Mouse (Mus musculus): ENCODE measurements around the gene Ramp3. TPM values are rescaled to one million over a fixed set of nuclear protein-coding genes. Genes with fewer than 3 reads are reported as not detected.
A peak's percentile ranks its signal among the peaks of the same experiment; 100 is the strongest.

The Ramp3 gene
- polyA plus RNA-seq (2015; fragmentation: Nextera tagmentation; extraction: Ambion mirVana): 22.1 and 24.6 TPM in 2 replicates

DNA sequence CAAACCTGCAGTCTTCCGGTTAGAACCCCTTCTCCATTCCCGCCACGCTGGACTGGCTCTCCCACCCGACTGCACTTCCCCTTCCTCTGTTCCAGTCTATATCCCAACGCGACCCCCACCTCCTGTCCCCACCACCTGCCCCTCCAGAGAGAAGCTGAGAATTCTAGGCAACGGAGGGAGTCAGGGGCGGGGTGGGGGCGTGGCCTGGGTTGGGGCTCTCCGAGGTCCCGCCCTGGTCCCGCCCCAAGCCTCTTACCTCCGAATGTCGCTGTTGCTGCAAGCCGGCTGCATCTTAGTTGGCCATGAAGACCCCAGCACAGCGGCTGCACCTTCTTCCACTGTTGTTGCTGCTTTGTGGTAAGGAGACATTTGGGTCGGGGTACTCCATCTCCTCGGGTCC, at the start of gene Ramp3:
Gene Ramp3 (plus strand): TSS at position 251 of the 400 bp plus-strand sequence.
- WGBS: under 1% methylated on average over 18 of the region's 18 CpGs
- peak within 1 kb of the TSS; percentile 45 for H3K4me3 ChIP-seq

DNA sequence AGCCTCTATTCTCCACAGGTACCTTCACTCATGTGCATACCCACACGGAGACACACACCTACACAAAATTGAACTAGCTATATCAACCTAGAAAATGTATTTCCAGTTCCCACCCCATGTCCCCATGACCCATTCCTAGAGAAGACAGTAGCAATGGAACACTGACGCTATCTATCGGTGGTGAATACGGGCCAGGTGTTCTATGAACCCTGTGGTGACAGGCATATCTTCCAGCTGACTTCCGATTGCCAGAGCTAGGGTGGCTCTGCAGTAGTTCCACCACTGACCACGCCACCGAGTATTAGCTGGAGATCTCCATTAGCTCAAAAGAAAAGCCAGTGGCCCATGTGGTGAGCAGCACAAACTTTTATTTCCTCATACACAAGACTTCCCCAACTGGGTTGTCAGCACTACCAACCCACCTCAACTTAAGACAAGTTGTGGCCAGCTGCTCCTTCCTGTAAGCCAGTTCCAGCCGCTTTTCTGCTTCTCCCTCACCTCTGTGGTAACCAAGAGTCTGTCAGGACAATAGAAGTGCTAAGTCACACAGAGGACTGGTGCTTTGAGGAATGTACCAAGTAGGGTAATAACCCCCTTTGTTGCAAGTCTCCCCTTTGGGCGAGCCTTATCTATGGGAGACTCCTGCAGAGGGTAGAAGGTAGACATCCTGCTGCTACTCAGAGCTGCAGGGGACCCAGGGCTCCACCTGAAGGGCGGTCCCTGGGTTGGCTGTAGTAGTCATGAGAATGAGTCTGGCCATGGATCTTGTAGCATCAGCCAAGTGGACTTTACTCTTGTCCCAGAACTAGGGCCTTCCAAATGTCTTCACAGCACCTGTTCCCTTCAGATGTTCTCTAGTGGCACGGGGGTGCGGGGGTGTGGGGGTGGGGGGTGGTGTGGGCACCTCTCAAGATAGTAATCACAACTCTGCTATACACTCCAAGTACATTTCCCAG, 42.8 kb upstream of the Ramp3 start:
- Histone ChIP-seq H3K9me3 (no peaks in the 10 kb centered on the region), H3K27ac (no peak overlapping the region), H3K36me3 (peaks cover 92% of the 10 kb centered on the region), H3K9ac (no peak overlapping the region), H3K4me1 (replicated peaks) (no peaks in the 10 kb centered on the region), H3K27me3 (no peaks in the 10 kb centered on the region), H3K4me3 (no peak overlapping the region), H3K4me2 (no peak overlapping the region)
- 92% methylated on average over 12 of the region's 12 CpGs for WGBS
- no peak for ATAC-seq (ENCODE audit: low FRiP score)

More for the DNA sequence above, at the start of gene Ramp3:
- Histone ChIP-seq H3K27ac (no peak within 1 kb of the TSS), H3K27me3 (peaks cover 18% of the 10 kb centered on the region), H3K9me3 (no peaks in the 10 kb centered on the region), H3K36me3 (no peaks in the 10 kb centered on the region), H3K9ac (peak within 1 kb of the TSS; percentile 71), H3K4me2 (peak within 1 kb of the TSS; percentile 77), H3K4me1 (replicated peaks) (peaks cover 31% of the 10 kb centered on the region)
- ATAC-seq (ENCODE audit: low FRiP score): peak; percentile 61

DNA sequence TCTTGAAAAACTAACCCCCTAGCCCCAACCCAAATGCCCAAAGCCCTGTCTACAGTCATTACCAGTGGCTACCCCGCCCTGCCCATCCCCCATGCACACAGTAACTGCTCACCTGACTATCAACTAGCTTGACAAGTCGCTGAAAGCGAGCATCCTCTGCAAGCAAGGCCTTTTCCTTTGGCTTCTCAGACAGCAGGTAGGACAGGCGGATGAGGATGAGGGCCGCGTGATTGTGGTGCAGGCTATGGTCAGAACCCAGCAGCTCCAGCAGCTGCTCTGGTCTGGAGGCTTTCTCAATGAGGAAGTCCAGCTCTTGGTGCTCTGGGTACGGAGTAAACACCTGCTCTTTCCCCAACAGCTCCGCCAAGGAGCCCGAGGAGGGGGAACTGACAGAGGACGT, 34.6 kb upstream of the Ramp3 start:
- Histone ChIP-seq H3K9ac (no peak overlapping the region), H3K27me3 (no peaks in the 10 kb centered on the region), H3K4me1 (replicated peaks) (peaks cover 33% of the 10 kb centered on the region), H3K4me2 (no peak overlapping the region), H3K9me3 (no peaks in the 10 kb centered on the region), H3K36me3 (peaks cover 54% of the 10 kb centered on the region), H3K4me3 (peak overlapping the region; percentile 8; the same call in 1 of the 2 replicates), H3K27ac (no peak overlapping the region)
- no peak for ATAC-seq (ENCODE audit: low FRiP score)
- WGBS: 92% methylated on average over 10 of the region's 10 CpGs

GRCm38 (mm10) chr11:6624619-6625382, 33.5 kb upstream of the Ramp3 start:
- Histone ChIP-seq H3K9me3 (no peaks in the 10 kb centered on the region), H3K4me2 (peak overlapping the region; percentile 60), H3K9ac (peak overlapping the region; percentile 84), H3K36me3 (peaks cover 43% of the 10 kb centered on the region), H3K4me3 (peak overlapping the region; percentile 71), H3K27ac (no peak overlapping the region), H3K27me3 (no peaks in the 10 kb centered on the region), H3K4me1 (replicated peaks) (peaks cover 33% of the 10 kb centered on the region)
- WGBS: 74% methylated on average over 14 of the region's 14 CpGs
- no peak for ATAC-seq (ENCODE audit: low FRiP score)

DNA sequence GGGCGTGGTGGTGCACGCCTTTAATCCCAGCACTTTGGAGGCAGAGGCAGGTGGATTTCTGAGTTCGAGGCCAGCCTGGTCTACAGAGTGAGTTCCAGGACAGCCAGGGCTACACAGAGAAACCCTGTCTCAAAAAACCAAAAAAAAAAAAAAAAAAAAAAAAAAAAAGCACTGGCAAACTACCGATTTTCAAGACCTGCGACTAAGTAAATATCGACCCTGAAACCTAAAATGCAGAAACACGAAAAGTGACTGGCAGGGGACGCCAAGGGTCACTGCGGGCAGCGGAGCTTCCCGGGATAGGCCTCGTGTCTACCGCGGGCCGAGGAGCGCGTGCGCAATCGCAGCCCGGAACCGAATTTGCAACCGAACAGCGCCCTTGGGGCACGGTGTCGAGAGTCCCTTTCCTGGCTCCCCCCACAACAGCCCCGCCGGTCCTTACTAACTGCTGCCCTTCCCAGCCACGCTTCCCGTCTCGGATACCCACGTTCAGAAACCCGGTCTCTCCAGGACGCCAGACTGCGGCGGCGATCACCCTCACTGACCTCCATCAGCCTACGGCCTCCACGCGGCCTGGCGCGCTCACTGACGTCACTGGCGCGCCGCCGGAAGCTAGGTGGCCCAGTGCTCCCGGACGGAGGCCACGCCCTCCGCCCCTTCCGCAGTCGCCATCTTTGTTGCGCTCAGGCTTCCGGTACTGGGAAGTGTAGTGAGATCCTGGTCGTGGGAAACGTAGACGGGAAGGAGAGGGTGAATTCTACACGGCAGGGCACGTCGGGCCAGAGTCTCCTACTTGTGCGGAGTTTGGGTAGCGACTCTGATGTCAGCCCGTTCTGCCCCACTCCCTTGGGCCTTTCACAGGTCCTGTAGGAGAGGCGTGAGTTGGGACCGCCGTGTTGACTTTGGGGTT, 32.6 kb upstream of the Ramp3 start, which contains the start of gene Tbrg4:
Gene Tbrg4 (minus strand): TSS at position 590 of the 910 bp plus-strand sequence.
- Histone ChIP-seq H3K4me1 (replicated peaks) (peaks cover 33% of the 10 kb centered on the region), H3K36me3 (peaks cover 34% of the 10 kb centered on the region), H3K4me3 (peak within 1 kb of the TSS; percentile 71), H3K27ac (peak within 1 kb of the TSS; percentile 91), H3K9me3 (no peaks in the 10 kb centered on the region), H3K27me3 (no peaks in the 10 kb centered on the region), H3K9ac (peak within 1 kb of the TSS; percentile 84), H3K4me2 (peak within 1 kb of the TSS; percentile 90)
- ATAC-seq (ENCODE audit: low FRiP score): peak; percentile 94
- WGBS: under 1% methylated on average over 66 of the region's 66 CpGs

- H3K36me3 ChIP-seq: peaks cover 27% of the 10 kb centered on the region
- H3K4me2 ChIP-seq: peak overlapping the region; percentile 90
- peak overlapping the region; percentile 71 for H3K4me3 ChIP-seq
- H3K4me1 ChIP-seq (replicated peaks): peaks cover 33% of the 10 kb centered on the region
- WGBS: 15% methylated on average over 16 of the region's 16 CpGs
- H3K9ac ChIP-seq: peak overlapping the region; percentile 84
- H3K9me3 ChIP-seq: no peaks in the 10 kb centered on the region
- no peaks in the 10 kb centered on the region for H3K27me3 ChIP-seq
- peak; percentile 36 for ATAC-seq (ENCODE audit: low FRiP score)
- H3K27ac ChIP-seq: peak overlapping the region; percentile 91
These were observed 31.9 kb upstream of the Ramp3 start for GRCm38 (mm10) chr11:6626388-6626772.

DNA sequence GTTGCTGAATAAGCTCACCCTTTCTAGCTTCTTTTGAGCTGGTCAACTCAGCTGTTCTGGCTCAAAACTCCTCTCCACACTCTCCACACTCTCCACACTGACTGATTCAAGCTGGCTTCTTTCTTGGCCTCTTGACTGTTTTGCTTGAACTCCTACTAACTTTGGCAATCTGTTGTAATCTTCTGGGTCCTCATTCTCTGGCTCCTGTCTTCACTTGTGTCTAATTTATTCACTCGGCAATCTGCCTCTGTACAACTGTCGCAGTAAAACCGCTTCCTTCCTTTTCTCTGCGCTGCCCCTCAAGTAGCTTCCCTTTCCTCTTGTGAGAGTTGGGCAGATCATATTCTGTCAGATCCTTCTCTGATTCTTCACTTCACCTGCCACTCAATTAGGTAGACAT, 30.6 kb upstream of the Ramp3 start:
- Histone ChIP-seq H3K4me3 (no peak overlapping the region), H3K4me1 (replicated peaks) (peaks cover 33% of the 10 kb centered on the region), H3K9ac (no peak overlapping the region), H3K9me3 (no peaks in the 10 kb centered on the region), H3K4me2 (no peak overlapping the region), H3K36me3 (peaks cover 17% of the 10 kb centered on the region), H3K27ac (no peak overlapping the region), H3K27me3 (no peaks in the 10 kb centered on the region)
- no peak for ATAC-seq (ENCODE audit: low FRiP score)
- 93% methylated on average over 4 of the region's 4 CpGs for WGBS

- Histone ChIP-seq H3K9me3 (no peaks in the 10 kb centered on the region), H3K27ac (no peak overlapping the region), H3K36me3 (peaks cover 8% of the 10 kb centered on the region), H3K9ac (no peak overlapping the region), H3K4me2 (no peak overlapping the region), H3K27me3 (no peaks in the 10 kb centered on the region), H3K4me1 (replicated peaks) (peaks cover 25% of the 10 kb centered on the region), H3K4me3 (no peak overlapping the region)
- WGBS: 24% methylated on average over 4 of the region's 4 CpGs
- no peak for ATAC-seq (ENCODE audit: low FRiP score)
These were observed 29.8 kb upstream of the Ramp3 start for GRCm38 (mm10) chr11:6628568-6628967.

DNA sequence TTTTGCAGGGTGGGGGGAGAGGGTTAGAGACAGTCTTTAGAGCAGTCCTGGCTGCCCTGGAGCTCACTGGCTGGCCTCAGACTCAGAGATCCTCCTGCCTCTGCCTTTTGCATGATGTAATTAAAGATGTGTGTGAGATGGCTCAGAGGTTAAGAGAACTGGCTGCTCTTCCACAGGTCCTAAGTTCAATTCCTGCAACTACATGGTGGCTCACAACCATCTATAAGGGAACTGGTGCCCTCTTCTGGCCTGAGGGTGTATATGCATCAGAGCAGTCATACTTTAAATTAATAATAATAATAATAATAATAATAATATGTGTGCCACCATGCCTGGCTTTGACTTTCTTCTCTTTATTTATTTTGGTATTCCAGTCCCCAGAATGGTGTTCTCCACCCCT, 28.7 kb upstream of the Ramp3 start:
- H3K27ac ChIP-seq: no peak overlapping the region
- H3K36me3 ChIP-seq: no peaks in the 10 kb centered on the region
- no peak overlapping the region for H3K9ac ChIP-seq
- H3K27me3 ChIP-seq: no peaks in the 10 kb centered on the region
- no peak overlapping the region for H3K4me2 ChIP-seq
- ATAC-seq (ENCODE audit: low FRiP score): no peak
- no peak overlapping the region for H3K4me3 ChIP-seq
- no peaks in the 10 kb centered on the region for H3K9me3 ChIP-seq
- H3K4me1 ChIP-seq (replicated peaks): peaks cover 14% of the 10 kb centered on the region

- H3K4me2 ChIP-seq: no peak overlapping the region
- H3K36me3 ChIP-seq: no peaks in the 10 kb centered on the region
- H3K4me1 ChIP-seq (replicated peaks): no peaks in the 10 kb centered on the region
- H3K27me3 ChIP-seq: no peaks in the 10 kb centered on the region
- no peak overlapping the region for H3K4me3 ChIP-seq
- H3K27ac ChIP-seq: no peak overlapping the region
- ATAC-seq (ENCODE audit: low FRiP score): no peak
- WGBS: 78% methylated on average over 8 of the region's 8 CpGs
- no peak overlapping the region for H3K9ac ChIP-seq
- H3K9me3 ChIP-seq: no peaks in the 10 kb centered on the region
These were observed 22.2 kb upstream of the Ramp3 start for GRCm38 (mm10) chr11:6636150-6636549.

DNA sequence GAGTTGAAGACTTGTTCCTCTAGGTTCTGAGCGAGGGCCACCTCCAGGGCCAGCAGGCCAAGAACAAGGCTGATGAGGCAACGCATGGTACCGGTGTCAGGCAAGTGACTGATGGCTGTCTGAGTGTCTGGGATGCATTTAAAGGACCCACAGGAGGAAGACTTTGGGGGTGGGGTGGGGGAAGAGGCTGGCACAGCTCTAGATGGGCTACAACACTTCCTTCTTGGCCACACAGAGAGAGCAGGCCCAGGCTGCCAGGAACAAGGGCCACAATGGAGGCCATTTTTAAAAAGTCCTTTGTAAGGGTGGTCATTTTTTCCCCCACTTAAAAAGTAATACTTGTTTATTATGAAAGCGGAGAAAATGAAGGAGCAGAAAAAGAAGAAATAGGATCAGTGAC, 19.8 kb upstream of the Ramp3 start, which contains the start of gene Wap:
Gene Wap (minus strand): TSS at position 101 of the 400 bp plus-strand sequence.
- WGBS: 88% methylated on average over 4 of the region's 4 CpGs
- H3K4me1 ChIP-seq (replicated peaks): no peaks in the 10 kb centered on the region
- H3K27me3 ChIP-seq: no peaks in the 10 kb centered on the region
- no peak within 1 kb of the TSS for H3K9ac ChIP-seq
- no peaks in the 10 kb centered on the region for H3K36me3 ChIP-seq
- H3K27ac ChIP-seq: no peak within 1 kb of the TSS
- H3K4me3 ChIP-seq: no peak within 1 kb of the TSS
- no peak for ATAC-seq (ENCODE audit: low FRiP score)
- H3K9me3 ChIP-seq: no peaks in the 10 kb centered on the region
- H3K4me2 ChIP-seq: no peak within 1 kb of the TSS

Data from hindbrain, embryonic 13.5 days (tissue).